Mouse (Mus musculus) kidney, postnatal 0 days (tissue): ENCODE results near the gene Praf2. TPM values are rescaled to one million over a fixed set of nuclear protein-coding genes. Genes with fewer than 3 reads are reported as not detected.
"Not testable (repeated sequence)": the region's sequence is repeated elsewhere in the genome, so short reads cannot be mapped to it uniquely, and the experiment has no call there.

Source experiments
- ATAC-seq: fragments of 200-750 bp; cut with Nextera tagmentation; replicated peaks from 2 replicates; pipeline ENCODE4 v1.8.0; 2017; ENCODE audit warnings: low read depth, moderate number of reproducible peaks, moderate TSS enrichment, moderate library complexity; ENCODE audit not compliant: low FRiP score
- DNase-seq: peaks from one replicate; pipeline ENCODE4 v3.0.0-alpha.2; 2016; ENCODE audit warnings: low spot score
- H3K27ac ChIP-seq: fragments of 300-500 bp; sonication (generic); 2 replicates; pipeline ENCODE4 v1.5.1; 2014; ENCODE audit warnings: mild to moderate bottlenecking
- H3K27me3 ChIP-seq: fragments of 300-500 bp; sonication (generic); 2 replicates; pipeline ENCODE4 v1.6.1; 2014; ENCODE audit warnings: low read length, mixed read lengths; ENCODE audit not compliant: insufficient read depth
- H3K36me3 ChIP-seq: fragments of 300-500 bp; sonication (generic); 2 replicates; pipeline ENCODE4 v1.6.1; 2014; ENCODE audit warnings: low read length, mixed read lengths; ENCODE audit not compliant: insufficient read depth
- H3K4me1 ChIP-seq: fragments of 300-500 bp; sonication (generic); replicated peaks from 2 replicates; pipeline ENCODE4 v1.6.1; 2014; ENCODE audit warnings: antibody characterized with exemption, low read length, mixed read lengths; ENCODE audit not compliant: insufficient read depth
- H3K4me2 ChIP-seq: fragments of 300-500 bp; sonication (generic); 2 replicates; pipeline ENCODE4 v1.6.1; 2014; ENCODE audit warnings: mild to moderate bottlenecking, low read length, moderate library complexity, mixed read lengths
- H3K4me3 ChIP-seq: fragments of 300-500 bp; sonication (generic); replicated peaks from 2 replicates; pipeline ENCODE4 v1.5.1; 2014; ENCODE audit warnings: low read depth, low read length
- H3K9ac ChIP-seq: fragments of 300-500 bp; sonication (generic); 2 replicates; pipeline ENCODE4 v1.6.1; 2014; ENCODE audit warnings: low read depth, low read length
- H3K9me3 ChIP-seq: fragments of 300-500 bp; sonication (generic); replicated peaks from 2 replicates; pipeline ENCODE4 v1.6.1; 2016; ENCODE audit warnings: low read length, inconsistent platforms, mixed read lengths
- CTCF ChIP-seq: IDR thresholded peaks from 2 replicates; pipeline ENCODE4 v1.5.1; 2016; ENCODE audit warnings: antibody characterized with exemption, low read depth, mild to moderate bottlenecking, moderate library complexity
- WGBS: fragments of 180-500 bp; shearing (Covaris S2); extraction: QIAGEN DNeasy Blood & Tissue Kit; methylation state at CpG from one replicate; pipeline ENCODE4 v1.1.7; 2014; 5-methylcytosine and 5-hydroxymethylcytosine counted together
- polyA plus RNA-seq: library from polyadenylated mRNA; unstranded; fragments of >200 nt; fragmentation: Nextera tagmentation; extraction: Ambion mirVana; gene quantifications from 2 replicates; pipeline ENCODE4 v1.2.1, GENCODE M21; 2015

Gene Praf2
- polyA plus RNA-seq, 1 experiment from 2014 or later = 40.9 TPM

GRCm38 (mm10) chrX:7716058-7716457, 12.2 kb upstream of the Praf2 start:
- not testable (repeated sequence) for H3K27me3 ChIP-seq, H3K9ac ChIP-seq, ATAC-seq, DNase-seq, H3K4me1 ChIP-seq, H3K36me3 ChIP-seq, H3K4me2 ChIP-seq, H3K27ac ChIP-seq, H3K9me3 ChIP-seq, H3K4me3 ChIP-seq
- TF ChIP-seq CTCF = peak; percentile 29; the same call in 1 of the 2 replicates
- WGBS = 33% methylated on average over 1 of the region's 1 CpGs

- peak within 1 kb of the TSS; percentile 79 for H3K27ac ChIP-seq
- H3K9ac ChIP-seq = peak within 1 kb of the TSS; percentile 60
- peak within 1 kb of the TSS; percentile 62 for H3K4me2 ChIP-seq
- no peaks in the 10 kb centered on the region for H3K4me1 ChIP-seq
- no peaks in the 10 kb centered on the region for H3K27me3 ChIP-seq
- H3K4me3 ChIP-seq = peak within 1 kb of the TSS; percentile 52
- DNase-seq (peak; percentile 85), ATAC-seq (peak; percentile 84)
- 28% methylated on average over 22 of the region's 22 CpGs for WGBS
- no peaks in the 10 kb centered on the region for H3K36me3 ChIP-seq
- H3K9me3 ChIP-seq = no peaks in the 10 kb centered on the region
- TF ChIP-seq CTCF = no peak
Observed at GRCm38 (mm10) chrX:7721514-7722281, 6.5 kb upstream of the Praf2 start, which contains the start of gene Gm45208. Gm45208 (plus strand) TSS chrX:7722245.

- H3K4me2 ChIP-seq = peak overlapping the region; percentile 62
- no peak for TF ChIP-seq CTCF
- WGBS = 32% methylated on average over 11 of the region's 11 CpGs
- no peaks in the 10 kb centered on the region for H3K9me3 ChIP-seq
- H3K4me1 ChIP-seq = no peaks in the 10 kb centered on the region
- DNase-seq (no peak), ATAC-seq (no peak)
- H3K27me3 ChIP-seq = no peaks in the 10 kb centered on the region
- H3K36me3 ChIP-seq = no peaks in the 10 kb centered on the region
- peak overlapping the region; percentile 52 for H3K4me3 ChIP-seq
- peak overlapping the region; percentile 79 for H3K27ac ChIP-seq
- H3K9ac ChIP-seq = peak overlapping the region; percentile 60
Observed at GRCm38 (mm10) chrX:7722282-7722611, 6.0 kb upstream of the Praf2 start.

- H3K27me3 ChIP-seq = no peaks in the 10 kb centered on the region
- ATAC-seq (no peak), DNase-seq (no peak)
- H3K36me3 ChIP-seq = no peaks in the 10 kb centered on the region
- H3K4me1 ChIP-seq = no peaks in the 10 kb centered on the region
- no peak for TF ChIP-seq CTCF
- H3K9me3 ChIP-seq = no peaks in the 10 kb centered on the region
- peak overlapping the region; percentile 79 for H3K27ac ChIP-seq
- H3K4me2 ChIP-seq = peak overlapping the region; percentile 62
- 21% methylated on average over 4 of the region's 4 CpGs for WGBS
- H3K9ac ChIP-seq = peak overlapping the region; percentile 60
- peak overlapping the region; percentile 52 for H3K4me3 ChIP-seq
Observed at GRCm38 (mm10) chrX:7722691-7723090, 5.5 kb upstream of the Praf2 start.

- no peak for ATAC-seq
- Histone ChIP-seq H3K27me3 (no peaks in the 10 kb centered on the region), H3K9ac (no peak overlapping the region), H3K4me1 (no peaks in the 10 kb centered on the region), H3K4me2 (no peak overlapping the region), H3K4me3 (no peak overlapping the region), H3K27ac (no peak overlapping the region), H3K9me3 (no peaks in the 10 kb centered on the region), H3K36me3 (no peaks in the 10 kb centered on the region)
- 84% methylated on average over 7 of the region's 7 CpGs for WGBS
- no peak for DNase-seq
- no peak for TF ChIP-seq CTCF
Observed at GRCm38 (mm10) chrX:7724135-7724534, 4.1 kb upstream of the Praf2 start.

GRCm38 (mm10) chrX:7725841-7726240, 2.4 kb upstream of the Praf2 start:
- H3K36me3 ChIP-seq = no peaks in the 10 kb centered on the region
- no peak overlapping the region for H3K9ac ChIP-seq
- WGBS = 91% methylated on average over 12 of the region's 12 CpGs
- H3K4me3 ChIP-seq = no peak overlapping the region
- no peaks in the 10 kb centered on the region for H3K27me3 ChIP-seq
- TF ChIP-seq CTCF = no peak
- ATAC-seq (no peak), DNase-seq (no peak)
- no peak overlapping the region for H3K27ac ChIP-seq
- H3K4me1 ChIP-seq = no peaks in the 10 kb centered on the region
- no peak overlapping the region for H3K4me2 ChIP-seq
- H3K9me3 ChIP-seq = no peaks in the 10 kb centered on the region
